Mouse (Mus musculus) embryonic facial prominence, embryonic 13.5 days (tissue): Measurements from ENCODE around the gene Tnks1bp1. TPM values are rescaled to one million over a fixed set of nuclear protein-coding genes. Genes with fewer than 3 reads are reported as not detected.

ENCODE experiments used
- ATAC-seq: fragments of 200-750 bp; cut with Nextera tagmentation; 2 replicates; pipeline ENCODE4 v1.8.0; 2017; ENCODE audit warnings: low read depth; ENCODE audit not compliant: insufficient number of reproducible peaks, insufficient read depth, low FRiP score, low TSS enrichment
- H3K27ac ChIP-seq: fragments of 300-500 bp; sonication (generic); 2 replicates; pipeline ENCODE4 v1.5.1; 2015; ENCODE audit warnings: moderate library complexity, mild to moderate bottlenecking, inconsistent platforms
- H3K27me3 ChIP-seq: fragments of 300-500 bp; sonication (generic); 2 replicates; pipeline ENCODE4 v1.6.1; 2015; ENCODE audit warnings: mild to moderate bottlenecking, inconsistent platforms
- H3K36me3 ChIP-seq: fragments of 300-500 bp; sonication (generic); 2 replicates; pipeline ENCODE4 v1.6.1; 2015; ENCODE audit warnings: mild to moderate bottlenecking, inconsistent platforms
- H3K4me1 ChIP-seq: fragments of 300-500 bp; sonication (generic); 2 replicates; pipeline ENCODE4 v1.6.1; 2015; ENCODE audit warnings: inconsistent platforms
- H3K4me2 ChIP-seq: fragments of 300-500 bp; sonication (generic); 2 replicates; pipeline ENCODE4 v1.6.1; 2015; ENCODE audit warnings: moderate library complexity, mild to moderate bottlenecking, inconsistent platforms
- H3K4me3 ChIP-seq: fragments of 300-500 bp; sonication (generic); 2 replicates; pipeline ENCODE4 v1.5.1; 2015; ENCODE audit warnings: mild to moderate bottlenecking, inconsistent platforms
- H3K9ac ChIP-seq: fragments of 300-500 bp; sonication (generic); 2 replicates; pipeline ENCODE4 v1.6.1; 2015; ENCODE audit warnings: mild to moderate bottlenecking, inconsistent platforms
- H3K9me3 ChIP-seq: fragments of 300-500 bp; sonication (generic); 2 replicates; pipeline ENCODE4 v1.6.1; 2016; ENCODE audit warnings: inconsistent platforms
- WGBS: fragments of 180-500 bp; shearing (Covaris S2); methylation state at CpG from one replicate; pipeline ENCODE4 v1.1.7; 2015; ENCODE audit warnings: mixed read lengths; 5-methylcytosine and 5-hydroxymethylcytosine counted together
- polyA plus RNA-seq: library from polyadenylated mRNA; unstranded; fragments of >200 nt; fragmentation: Nextera tagmentation; extraction: Ambion mirVana; gene quantifications from 2 replicates; pipeline ENCODE4 v1.2.1, GENCODE M21; 2015

Gene Tnks1bp1
- polyA plus RNA-seq, 1 experiment from 2014 or later: 42.2 TPM

GRCm38 (mm10) chr2:85043623-85044022, 4.2 kb upstream of the Tnks1bp1 start:
- no peak overlapping the region for H3K4me2 ChIP-seq
- H3K27ac ChIP-seq: no peak overlapping the region
- H3K4me3 ChIP-seq: no peak overlapping the region
- 79% methylated on average over 7 of the region's 7 CpGs for WGBS
- H3K9ac ChIP-seq: no peak overlapping the region
- ATAC-seq: no peak
- peaks cover 81% of the 10 kb centered on the region for H3K36me3 ChIP-seq
- H3K9me3 ChIP-seq: no peaks in the 10 kb centered on the region
- no peaks in the 10 kb centered on the region for H3K27me3 ChIP-seq
- H3K4me1 ChIP-seq: peaks cover 15% of the 10 kb centered on the region

GRCm38 (mm10) chr2:85046222-85046621, 1.6 kb upstream of the Tnks1bp1 start:
- H3K4me3 ChIP-seq: no peak overlapping the region
- no peak for ATAC-seq
- 0 out of 2 replicates have a peak overlapping the region, but pooled peaks have one; percentile 98 for H3K27ac ChIP-seq
- peak overlapping the region; percentile 84; the same call in 1 of the 2 replicates for H3K9ac ChIP-seq
- peaks cover 58% of the 10 kb centered on the region for H3K36me3 ChIP-seq
- 80% methylated on average over 8 of the region's 8 CpGs for WGBS
- peaks cover 39% of the 10 kb centered on the region for H3K4me1 ChIP-seq
- no peaks in the 10 kb centered on the region for H3K27me3 ChIP-seq
- no peak overlapping the region for H3K4me2 ChIP-seq
- H3K9me3 ChIP-seq: no peaks in the 10 kb centered on the region

- peak overlapping the region; percentile 98 for H3K27ac ChIP-seq
- 42% methylated on average over 10 of the region's 10 CpGs for whole genome bisulfite sequencing
Observed at GRCm38 (mm10) chr2:85047081-85047480, 741 bp upstream of the Tnks1bp1 start.

GRCm38 (mm10) chr2:85048168-85048751, 438 bp downstream of the Tnks1bp1 start:
- H3K4me2 ChIP-seq: peak overlapping the region; percentile 77
- H3K36me3 ChIP-seq: peaks cover 57% of the 10 kb centered on the region
- under 1% methylated on average over 37 of the region's 44 CpGs for WGBS
- peaks cover 57% of the 10 kb centered on the region for H3K4me1 ChIP-seq
- H3K27me3 ChIP-seq: no peaks in the 10 kb centered on the region
- H3K4me3 ChIP-seq: peak overlapping the region; percentile 64
- H3K9me3 ChIP-seq: no peaks in the 10 kb centered on the region
- H3K9ac ChIP-seq: peak overlapping the region; percentile 84
- peak overlapping the region; percentile 98 for H3K27ac ChIP-seq
- ATAC-seq: peak; percentile 70

More at GRCm38 (mm10) chr2:85047081-85047480, 741 bp upstream of the Tnks1bp1 start:
- ATAC-seq: no peak
- peak overlapping the region; percentile 77 for H3K4me2 ChIP-seq
- no peaks in the 10 kb centered on the region for H3K27me3 ChIP-seq
- peaks cover 47% of the 10 kb centered on the region for H3K4me1 ChIP-seq
- H3K9me3 ChIP-seq: no peaks in the 10 kb centered on the region
- peak overlapping the region; percentile 84 for H3K9ac ChIP-seq
- peak overlapping the region; percentile 64 for H3K4me3 ChIP-seq
- H3K36me3 ChIP-seq: peaks cover 57% of the 10 kb centered on the region

- Histone ChIP-seq H3K4me3 (peak overlapping the region; percentile 64), H3K4me2 (peak overlapping the region; percentile 77), H3K27ac (peak overlapping the region; percentile 98), H3K4me1 (peaks cover 57% of the 10 kb centered on the region), H3K36me3 (peaks cover 57% of the 10 kb centered on the region), H3K27me3 (no peaks in the 10 kb centered on the region), H3K9me3 (no peaks in the 10 kb centered on the region), H3K9ac (peak overlapping the region; percentile 84; the same call in 1 of the 2 replicates)
- WGBS: 33% methylated on average over 4 of the region's 4 CpGs
- ATAC-seq: no peak
Observed at GRCm38 (mm10) chr2:85049277-85049676, 1.5 kb downstream of the Tnks1bp1 start.

GRCm38 (mm10) chr2:85050001-85050634, 2.3 kb downstream of the Tnks1bp1 start:
- Histone ChIP-seq H3K4me3 (peak overlapping the region; percentile 64), H3K27ac (peak overlapping the region; percentile 98), H3K36me3 (peaks cover 58% of the 10 kb centered on the region), H3K4me2 (peak overlapping the region; percentile 77), H3K27me3 (no peaks in the 10 kb centered on the region), H3K9me3 (no peaks in the 10 kb centered on the region), H3K9ac (peak overlapping the region; percentile 71), H3K4me1 (peaks cover 57% of the 10 kb centered on the region)
- 3% methylated on average over 10 of the region's 10 CpGs for WGBS
- peak; percentile 35 for ATAC-seq

- Histone ChIP-seq H3K4me3 (peak overlapping the region; percentile 64), H3K4me1 (peaks cover 57% of the 10 kb centered on the region), H3K9me3 (no peaks in the 10 kb centered on the region), H3K36me3 (peaks cover 58% of the 10 kb centered on the region), H3K27me3 (no peaks in the 10 kb centered on the region), H3K4me2 (peak overlapping the region; percentile 77), H3K9ac (peak overlapping the region; percentile 71), H3K27ac (peak overlapping the region; percentile 98)
- no peak for ATAC-seq
- WGBS: 30% methylated on average over 9 of the region's 9 CpGs
Observed at GRCm38 (mm10) chr2:85050746-85051145, 2.9 kb downstream of the Tnks1bp1 start.

DNA sequence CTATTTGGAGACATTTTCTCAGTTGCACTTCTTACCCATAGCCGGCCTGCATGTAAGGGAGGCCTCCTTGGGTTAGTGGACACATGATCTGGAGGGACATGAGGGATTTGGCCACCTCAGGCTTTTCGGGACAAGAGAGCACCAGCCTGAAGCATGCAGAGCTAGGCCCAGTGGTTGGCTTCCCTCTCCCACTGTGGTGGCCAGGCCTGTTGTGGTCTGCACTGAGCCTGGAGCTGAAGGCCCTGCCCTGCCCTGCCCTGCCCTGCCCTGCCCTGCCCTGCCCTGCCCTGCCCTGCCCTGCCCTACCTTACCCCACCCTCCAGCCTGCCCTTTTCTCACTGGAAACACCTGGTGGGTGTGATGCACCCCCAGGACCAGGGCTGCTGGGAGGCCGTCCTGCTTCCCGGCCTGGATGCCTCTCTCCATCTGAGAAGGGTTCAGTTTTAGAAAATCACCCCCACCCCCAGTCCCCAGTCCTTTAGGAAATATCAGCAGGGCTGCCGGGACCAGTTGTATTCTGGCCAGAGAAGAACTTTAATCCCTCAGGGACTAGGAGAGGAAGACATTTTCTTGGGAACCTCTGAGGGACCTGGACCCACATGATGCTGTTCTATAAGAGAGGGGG, 5.5 kb downstream of the Tnks1bp1 start:
- H3K27me3 ChIP-seq: no peaks in the 10 kb centered on the region
- no peak overlapping the region for H3K9ac ChIP-seq
- peaks cover 44% of the 10 kb centered on the region for H3K4me1 ChIP-seq
- no peak overlapping the region for H3K27ac ChIP-seq
- 80% methylated on average over 5 of the region's 5 CpGs for WGBS
- ATAC-seq: no peak
- H3K4me3 ChIP-seq: no peak overlapping the region
- H3K4me2 ChIP-seq: no peak overlapping the region
- H3K36me3 ChIP-seq: peaks cover 69% of the 10 kb centered on the region
- H3K9me3 ChIP-seq: no peaks in the 10 kb centered on the region

GRCm38 (mm10) chr2:85056711-85057110, 8.9 kb downstream of the Tnks1bp1 start:
- H3K4me1 ChIP-seq: peaks cover 30% of the 10 kb centered on the region
- no peak for ATAC-seq
- no peaks in the 10 kb centered on the region for H3K27me3 ChIP-seq
- H3K27ac ChIP-seq: no peak overlapping the region
- no peak overlapping the region for H3K9ac ChIP-seq
- WGBS: 56% methylated on average over 5 of the region's 5 CpGs
- no peaks in the 10 kb centered on the region for H3K9me3 ChIP-seq
- H3K4me2 ChIP-seq: no peak overlapping the region
- no peak overlapping the region for H3K4me3 ChIP-seq
- H3K36me3 ChIP-seq: peaks cover 89% of the 10 kb centered on the region

DNA sequence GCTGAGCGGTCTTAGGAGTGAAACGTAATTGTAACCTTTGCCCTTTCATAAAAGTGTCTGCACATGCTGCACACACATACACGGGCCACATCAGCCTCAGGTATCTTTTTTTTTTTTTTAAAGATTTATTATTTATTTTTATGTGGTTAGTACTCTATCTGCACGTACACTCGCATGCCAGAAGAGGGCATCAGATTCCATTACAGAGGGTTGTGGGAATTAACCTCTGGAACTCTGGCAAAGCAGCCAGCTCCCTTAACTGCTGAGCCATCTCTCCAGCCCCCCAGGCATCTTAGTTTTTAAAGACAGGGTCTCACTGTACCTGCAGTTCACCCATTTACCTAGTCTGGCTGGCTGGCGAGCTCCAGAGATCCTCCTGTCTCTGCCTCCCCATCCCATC, 11.9 kb downstream of the Tnks1bp1 start:
- H3K4me2 ChIP-seq: peak overlapping the region; percentile 67; the same call in 1 of the 2 replicates
- no peaks in the 10 kb centered on the region for H3K9me3 ChIP-seq
- ATAC-seq: no peak
- H3K36me3 ChIP-seq: peaks cover 89% of the 10 kb centered on the region
- no peak overlapping the region for H3K9ac ChIP-seq
- H3K27ac ChIP-seq: peak overlapping the region; percentile 77
- H3K27me3 ChIP-seq: no peaks in the 10 kb centered on the region
- 89% methylated on average over 6 of the region's 6 CpGs for WGBS
- no peak overlapping the region for H3K4me3 ChIP-seq
- H3K4me1 ChIP-seq: peaks cover 17% of the 10 kb centered on the region

DNA sequence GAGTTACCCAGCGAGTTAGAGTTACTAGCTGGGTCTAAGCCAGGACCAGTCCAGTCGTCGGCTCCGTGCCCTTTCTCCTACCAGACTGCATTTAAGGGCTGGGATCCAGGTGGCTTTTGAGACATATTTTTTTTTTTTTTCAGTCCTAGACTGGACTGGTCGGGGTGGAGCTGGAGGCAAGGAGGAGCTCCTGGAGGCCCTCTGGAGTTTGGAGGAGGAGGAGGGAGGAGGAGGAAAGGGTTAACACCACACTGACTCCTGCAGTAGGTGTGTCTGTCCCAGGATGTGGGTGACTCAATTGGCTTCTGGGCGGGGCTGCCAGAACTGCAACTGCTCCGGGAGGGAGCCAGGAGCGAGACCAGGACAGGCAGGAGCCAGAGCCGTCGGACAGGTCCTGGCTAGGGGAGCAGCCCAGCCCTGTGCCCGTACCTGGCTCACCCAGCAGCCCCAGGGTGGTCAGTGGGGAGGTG, 12.8 kb downstream of the Tnks1bp1 start:
- Histone ChIP-seq H3K27me3 (no peaks in the 10 kb centered on the region), H3K4me2 (peak overlapping the region; percentile 67), H3K4me1 (peaks cover 20% of the 10 kb centered on the region), H3K36me3 (peaks cover 89% of the 10 kb centered on the region), H3K9ac (peak overlapping the region; percentile 68), H3K4me3 (peak overlapping the region; percentile 44), H3K27ac (peak overlapping the region; percentile 77), H3K9me3 (no peaks in the 10 kb centered on the region)
- ATAC-seq: peak; percentile 70
- WGBS: 10% methylated on average over 11 of the region's 11 CpGs
